Mouse (Mus musculus) lung, postnatal 10 days (tissue): ENCODE data around the gene Gm13288.
"Not testable (repeated sequence)": the region's sequence is repeated elsewhere in the genome, so short reads cannot be mapped to it uniquely, and the experiment has no call there.

ENCODE experiments used
- DNase-seq: peaks from one replicate; pipeline ENCODE4 v3.0.0; 2021

Gm13288 gene

DNA sequence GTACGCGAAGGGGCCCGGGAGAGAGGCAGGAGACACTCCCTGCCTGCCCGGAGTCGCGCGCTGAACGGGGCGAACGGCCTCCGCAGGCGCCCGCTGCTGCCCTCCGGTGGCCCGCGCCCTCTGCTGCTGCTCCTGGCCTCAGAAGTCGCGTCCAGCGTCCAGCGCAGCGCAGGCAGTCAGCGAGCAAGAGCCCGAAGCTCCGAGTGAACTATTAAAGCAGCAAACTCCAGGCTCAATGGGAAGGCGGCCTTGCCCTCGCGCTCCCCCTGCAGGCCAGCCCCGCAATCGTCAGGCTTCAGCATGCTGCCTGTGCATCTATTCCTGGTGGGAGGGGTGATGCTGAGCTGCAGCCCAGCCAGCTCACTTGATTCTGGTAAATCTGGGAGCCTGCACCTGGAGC lies 2.4 kb upstream of the Gm13288 start, which contains the start of gene Gm13287:
Gene Gm13287 (plus strand): TSS at position 301 of the 400 bp plus-strand sequence.
- not testable (repeated sequence) for DNase-seq

DNA sequence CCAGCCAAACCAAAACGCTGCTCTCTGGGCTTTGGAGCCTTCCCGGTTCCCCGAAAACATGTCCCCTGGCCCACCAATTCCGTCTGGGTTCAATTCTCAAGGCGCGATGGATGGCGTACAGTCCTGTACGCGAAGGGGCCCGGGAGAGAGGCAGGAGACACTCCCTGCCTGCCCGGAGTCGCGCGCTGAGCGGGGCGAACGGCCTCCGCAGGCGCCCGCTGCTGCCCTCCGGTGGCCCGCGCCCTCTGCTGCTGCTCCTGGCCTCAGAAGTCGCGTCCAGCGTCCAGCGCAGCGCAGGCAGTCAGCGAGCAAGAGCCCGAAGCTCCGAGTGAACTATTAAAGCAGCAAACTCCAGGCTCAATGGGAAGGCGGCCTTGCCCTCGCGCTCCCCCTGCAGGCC lies 430 bp downstream of the Gm13288 start:
- peak; percentile 39 for DNase-seq

DNA sequence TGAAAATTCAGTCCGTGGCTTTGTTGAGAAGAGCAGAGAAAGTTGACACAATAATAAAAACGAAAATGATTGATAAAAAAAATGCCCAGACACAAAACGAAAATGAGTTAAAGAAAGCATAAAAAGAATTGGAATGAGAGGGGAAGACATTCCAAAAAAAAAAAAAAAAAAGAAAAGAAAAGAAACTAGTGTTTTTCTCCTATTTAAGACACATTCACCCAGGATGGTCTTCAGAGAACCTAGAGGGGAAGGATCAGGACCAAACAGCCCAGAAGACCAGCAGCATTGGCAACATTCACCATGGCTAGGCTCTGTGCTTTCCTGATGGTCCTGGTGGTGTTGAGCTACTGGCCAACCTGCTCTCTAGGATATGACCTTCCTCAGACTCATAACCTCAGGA lies 10.6 kb downstream of the Gm13288 start, which contains the start of gene Ifna7:
Gene Ifna7 (plus strand): TSS at position 301 of the 400 bp plus-strand sequence.
- DNase-seq: no peak

DNA sequence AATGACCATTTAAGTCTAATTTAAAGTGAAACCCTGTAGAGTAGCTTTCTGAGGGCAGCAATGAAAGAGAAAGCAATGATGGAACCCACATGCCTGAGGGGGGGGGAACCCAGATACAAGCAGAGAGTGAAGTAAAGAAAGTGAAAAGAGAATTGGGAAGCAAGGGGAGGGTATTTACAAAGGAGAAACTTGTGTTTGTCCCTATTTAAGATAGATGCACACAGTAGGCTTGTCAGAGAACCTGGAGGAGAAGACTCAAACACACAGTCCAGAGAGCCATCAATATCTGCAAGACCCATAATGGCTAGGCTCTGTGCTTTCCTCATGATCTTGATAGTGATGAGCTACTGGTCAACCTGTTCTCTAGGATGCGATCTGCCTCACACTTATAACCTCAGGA lies 14.3 kb downstream of the Gm13288 start, which contains the start of gene Ifna11:
Gene Ifna11 (plus strand): TSS at position 301 of the 400 bp plus-strand sequence.
- no peak for DNase-seq

DNA sequence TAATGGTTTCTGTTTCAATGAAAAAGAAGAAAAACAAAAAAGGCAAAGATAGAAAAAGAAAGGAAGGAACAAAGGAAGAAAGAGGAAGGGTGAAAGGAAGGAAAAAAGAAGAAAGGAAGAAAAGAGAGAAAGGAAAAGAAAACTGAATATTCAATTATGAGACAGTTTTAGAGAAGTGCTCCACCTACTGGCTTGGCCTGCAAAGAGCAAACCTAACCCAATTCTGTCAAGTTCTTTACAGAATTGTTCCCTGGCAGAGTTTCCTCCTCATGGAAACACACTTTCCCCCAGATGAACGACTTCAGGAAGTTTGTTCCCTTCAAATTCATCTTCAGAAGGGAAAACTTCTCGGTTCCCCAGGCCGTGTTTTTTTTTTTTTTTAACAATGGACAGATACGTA lies 17.7 kb downstream of the Gm13288 start:
- DNase-seq: peak; percentile 25

DNA sequence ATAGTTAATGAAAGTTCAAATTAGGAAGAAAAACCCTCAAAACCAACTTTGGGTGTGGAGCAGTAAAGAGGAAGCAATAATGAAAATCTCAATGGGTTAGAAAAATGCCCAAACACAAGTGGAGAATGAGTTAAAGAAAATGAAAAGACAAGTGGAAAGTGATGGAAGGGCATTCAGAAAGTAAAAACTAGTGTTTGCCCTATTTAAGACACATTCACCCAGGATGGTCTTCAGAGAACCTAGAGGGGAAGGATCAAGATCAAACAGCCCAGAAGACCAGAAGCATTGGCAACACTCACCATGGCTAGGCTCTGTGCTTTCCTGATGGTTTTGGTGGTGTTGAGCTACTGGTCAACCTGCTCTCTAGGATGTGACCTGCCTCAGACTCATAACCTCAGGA lies 21.8 kb downstream of the Gm13288 start, which contains the start of gene Ifna6:
Gene Ifna6 (plus strand): TSS at position 301 of the 400 bp plus-strand sequence.
- DNase-seq: not testable (repeated sequence)

DNA sequence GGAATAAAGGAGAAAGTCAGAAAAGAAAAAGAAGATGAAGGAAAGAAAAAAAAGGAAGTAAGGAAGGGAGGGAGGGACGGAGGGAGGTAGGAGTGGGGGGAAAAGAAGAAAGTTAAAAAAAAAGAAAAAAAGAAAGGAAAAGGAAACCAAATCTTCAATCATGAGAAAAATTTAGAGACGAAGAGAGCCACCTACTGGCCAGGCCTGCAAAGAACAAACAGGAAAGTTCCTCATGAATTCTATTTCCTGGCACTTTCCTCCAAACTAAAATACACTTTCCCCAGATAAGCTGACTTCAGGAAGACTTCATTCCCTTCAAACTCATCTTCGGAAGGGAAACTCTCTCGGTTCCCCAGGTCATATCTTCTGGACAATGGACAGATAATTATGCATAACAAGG lies 25.2 kb downstream of the Gm13288 start:
- peak; percentile 47 for DNase-seq

DNA sequence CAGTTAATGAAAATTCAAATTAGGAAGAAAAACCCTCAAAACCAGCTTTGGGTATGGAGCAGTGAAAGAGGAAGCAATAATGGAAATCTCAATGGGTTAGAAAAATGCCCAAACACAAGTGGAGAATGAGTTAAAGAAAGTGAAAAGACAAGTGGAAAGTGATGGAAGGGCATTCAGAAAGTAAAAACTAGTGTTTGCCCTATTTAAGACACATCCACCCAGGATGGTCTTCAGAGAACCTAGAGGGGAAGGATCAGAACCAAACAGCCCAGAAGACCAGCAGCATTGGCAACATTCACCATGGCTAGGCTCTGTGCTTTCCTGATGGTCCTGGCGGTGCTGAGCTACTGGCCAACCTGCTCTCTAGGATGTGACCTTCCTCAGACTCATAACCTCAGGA lies 29.9 kb downstream of the Gm13288 start, which contains the start of gene Ifna5:
Gene Ifna5 (plus strand): TSS at position 301 of the 400 bp plus-strand sequence.
- not testable (repeated sequence) for DNase-seq

DNA sequence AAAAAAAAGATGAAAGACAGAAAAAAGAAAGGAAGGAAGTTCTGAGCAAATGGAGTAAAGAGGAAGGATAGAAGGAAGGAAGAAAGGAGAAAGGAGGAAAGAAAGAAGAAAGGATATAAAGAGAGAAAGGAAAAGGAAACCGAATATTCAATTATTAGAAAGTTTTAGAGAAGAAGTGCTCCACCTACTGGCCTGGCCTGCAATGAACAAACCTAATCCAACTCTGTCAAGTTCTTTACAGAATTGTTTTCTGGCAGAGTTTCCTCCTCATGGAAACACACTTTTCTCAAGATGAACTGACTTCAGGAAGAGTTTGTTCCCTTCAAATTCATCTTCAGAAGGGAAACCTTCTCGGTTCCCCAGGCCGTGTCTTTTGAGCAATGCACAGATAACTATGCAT lies 33.5 kb downstream of the Gm13288 start:
- DNase-seq: peak; percentile 16

DNA sequence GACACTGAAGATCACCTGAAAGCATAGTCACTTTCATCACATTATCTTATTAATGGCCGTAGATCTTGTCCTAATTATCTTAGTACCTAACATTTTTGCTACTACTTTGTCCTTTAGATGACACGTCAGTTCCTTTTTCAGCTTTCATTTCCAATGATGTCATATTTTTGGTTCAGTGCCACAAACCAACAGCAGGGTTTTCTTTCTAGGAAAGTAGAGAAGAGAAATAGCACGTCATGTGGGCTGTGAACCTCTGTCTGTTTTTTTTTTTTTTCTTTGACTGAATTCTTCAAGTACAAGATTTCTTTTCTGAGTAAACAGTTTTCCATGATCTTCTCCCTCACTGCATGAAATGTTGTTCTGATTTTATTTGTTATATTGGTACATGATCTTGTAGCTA lies 34.7 kb downstream of the Gm13288 start:
- no peak for DNase-seq

DNA sequence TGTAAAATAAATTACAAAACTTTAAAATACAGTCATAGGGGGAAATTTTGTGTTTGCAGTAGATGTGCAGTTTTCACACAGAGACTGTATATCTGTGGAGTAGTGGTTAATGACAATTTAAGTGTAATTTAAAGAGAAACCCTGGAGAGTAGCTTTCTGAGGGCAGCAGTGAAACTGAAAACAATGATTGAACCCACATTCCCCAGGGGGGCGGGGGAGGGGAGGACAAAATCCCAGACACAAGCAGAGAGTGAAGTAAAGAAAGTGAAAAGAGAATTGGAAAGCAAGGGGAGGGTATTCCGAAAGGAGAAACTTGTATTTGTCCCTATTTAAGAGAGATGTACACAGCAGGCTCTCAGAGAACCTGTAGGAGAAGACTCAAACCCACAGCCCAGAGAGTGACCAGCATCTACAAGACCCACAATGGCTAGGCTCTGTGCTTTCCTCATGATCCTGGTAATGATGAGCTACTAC lies 36.1 kb downstream of the Gm13288 start, which contains the start of gene Ifna4:
Gene Ifna4 (plus strand): TSS at position 424 of the 474 bp plus-strand sequence.
- DNase-seq: no peak

DNA sequence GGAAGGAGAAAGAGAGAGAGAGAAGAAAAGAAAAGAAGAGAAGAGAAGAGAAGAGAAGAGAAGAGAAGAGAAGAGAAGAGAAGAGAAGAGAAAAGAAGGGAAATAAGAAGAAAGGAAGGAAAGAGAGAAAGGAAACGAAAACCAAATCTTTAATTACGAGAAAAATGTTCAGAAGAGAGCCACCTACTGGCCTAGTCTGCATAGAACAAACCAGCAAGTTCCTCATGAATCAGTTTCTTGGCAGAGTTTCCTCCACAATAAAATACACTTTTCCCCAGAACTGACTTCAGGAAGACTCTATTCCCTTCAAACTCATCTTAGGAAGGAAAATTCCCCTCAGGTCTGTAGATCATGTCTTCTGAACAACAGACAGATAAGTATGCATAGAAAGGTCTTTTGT lies 40.0 kb downstream of the Gm13288 start:
- no peak for DNase-seq

DNA sequence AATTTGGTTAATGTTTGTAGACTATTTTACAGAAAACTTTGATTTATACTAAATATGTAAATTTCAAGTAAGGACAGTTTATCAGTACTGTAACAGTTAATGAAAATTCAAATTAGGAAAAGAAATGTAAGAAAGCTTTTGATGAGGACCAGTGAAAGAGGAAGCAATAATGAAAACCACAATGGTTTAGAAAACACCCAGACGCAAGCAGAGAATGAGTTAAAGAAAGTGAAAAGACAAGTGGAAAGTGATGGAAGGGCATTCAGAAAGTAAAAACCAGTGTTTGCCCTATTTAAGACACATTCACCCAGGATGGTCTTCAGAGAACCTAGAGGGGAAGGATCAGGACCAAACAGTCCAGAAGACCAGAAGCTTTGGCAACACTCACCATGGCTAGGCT lies 44.4 kb downstream of the Gm13288 start, which contains the start of gene Ifna1:
Gene Ifna1 (plus strand): TSS at position 390 of the 400 bp plus-strand sequence.
- no peak for DNase-seq

DNA sequence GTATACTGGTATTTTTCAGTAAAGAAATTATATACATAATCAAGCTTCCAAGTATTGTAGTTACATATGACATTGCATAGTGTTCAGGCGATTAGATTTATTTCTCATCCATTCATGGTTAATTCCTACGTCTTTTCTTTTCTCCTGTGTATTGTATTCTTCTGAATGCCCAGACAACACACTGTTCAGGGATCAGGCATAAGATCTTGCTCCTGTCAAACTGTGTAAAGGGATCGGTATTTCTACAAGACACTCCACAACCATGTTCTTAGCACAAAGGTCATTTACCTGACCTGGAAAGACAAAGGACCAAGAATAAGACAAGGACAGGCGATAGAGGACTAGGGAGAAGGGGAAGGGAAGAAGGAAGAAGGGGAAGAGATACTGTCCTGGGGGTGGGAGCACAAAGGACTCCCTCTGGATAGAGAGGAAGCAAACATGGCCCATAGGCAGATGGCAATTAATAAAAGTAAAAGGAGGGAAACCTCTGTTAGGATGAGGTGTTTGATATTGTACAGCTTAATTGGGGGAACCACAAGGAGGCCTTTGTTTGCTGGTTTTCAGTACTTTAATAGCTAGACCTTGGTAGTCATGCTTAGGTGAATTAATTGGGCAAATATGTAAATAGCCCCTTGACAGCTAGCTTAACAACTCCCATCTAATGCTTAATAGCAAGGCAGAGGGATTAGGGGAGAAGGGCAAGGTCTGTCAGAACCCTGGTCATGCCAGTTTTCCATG lies 45.9 kb downstream of the Gm13288 start:
- DNase-seq: no peak
